Mouse (Mus musculus) testis, adult 2 months (tissue): Measurements from ENCODE around the gene Map2k1.

Experiments
- CTCF ChIP-seq: fragments of 200-500 bp; IDR thresholded peaks from 2 replicates; pipeline ENCODE4 v1.5.1; 2012; ENCODE audit warnings: low read depth, mild to moderate bottlenecking, inconsistent platforms, low read length, moderate library complexity; ENCODE audit not compliant: control insufficient read depth, insufficient read depth, insufficient replicate concordance
- POLR2A ChIP-seq: fragments of 200-500 bp; IDR thresholded peaks from 2 replicates; pipeline ENCODE4 v1.6.1; 2012; ENCODE audit warnings: low read depth, mild to moderate bottlenecking, inconsistent platforms, low read length, moderate library complexity; ENCODE audit not compliant: control insufficient read depth

- TF ChIP-seq POLR2A (no peak), CTCF (no peak)
These were observed 11.0 kb downstream of the Map2k1 start for GRCm38 (mm10) chr9:64242381-64242831.
